Mouse (Mus musculus): ENCODE results near the gene Ppm1k. TPM values are rescaled to one million over a fixed set of nuclear protein-coding genes. Genes with fewer than 3 reads are reported as not detected.

Gene Ppm1k
- total and polyA plus RNA-seq, 2 experiments from 2014 or later: 7.0 to 17.9 TPM

- 12% methylated on average over 6 of the region's 6 CpGs for WGBS
- TF ChIP-seq CTCF (IDR thresholded peaks at IDR 0.05): peak; percentile 78
- no peaks in the 10 kb centered on the region for H3K36me3 ChIP-seq (ENCODE audit: insufficient read depth, low read length)
- ATAC-seq (ENCODE audit: low FRiP score) (0 out of 2 replicates have a peak, but pooled peaks have one; percentile 38), DNase-seq (ENCODE audit: low spot score) (peak; percentile 82)
- H3K4me2 ChIP-seq (ENCODE audit: low read depth, low read length, poor library complexity, severe bottlenecking): no peak overlapping the region
- no peaks in the 10 kb centered on the region for H3K4me1 ChIP-seq (ENCODE audit: insufficient read depth, low read length)
- no peak overlapping the region for H3K27ac ChIP-seq (ENCODE audit: low read depth, low read length)
- H3K9me3 ChIP-seq (ENCODE audit: low read length): no peaks in the 10 kb centered on the region
- no peak overlapping the region for H3K4me3 ChIP-seq (ENCODE audit: low read depth, low read length)
- H3K9ac ChIP-seq (replicated peaks; ENCODE audit: low read length, poor library complexity, severe bottlenecking): no peak overlapping the region
- H3K27me3 ChIP-seq (ENCODE audit: insufficient read depth, low read length): no peaks in the 10 kb centered on the region
These were observed 35.1 kb upstream of the Ppm1k start for GRCm38 (mm10) chr6:57570170-57570974.

DNA sequence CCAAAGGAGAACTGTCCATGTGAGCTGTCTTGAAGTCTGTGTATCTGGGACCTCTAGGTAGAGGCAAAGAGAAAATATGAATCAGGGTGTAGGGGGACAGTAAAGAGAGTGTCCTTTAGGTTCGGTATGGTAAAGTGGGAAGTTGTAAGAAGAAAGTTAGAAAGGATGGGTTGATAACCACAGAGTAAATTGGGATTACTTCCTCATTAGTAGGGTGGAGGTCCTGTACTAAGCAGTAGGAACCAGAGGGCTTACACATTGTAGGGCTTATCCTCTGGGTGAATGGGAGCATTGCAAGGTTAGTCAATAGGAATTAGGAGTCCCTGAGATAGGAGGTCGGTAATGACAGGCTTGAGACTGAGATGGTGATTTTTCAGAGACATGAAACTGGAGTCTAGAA lies 32.4 kb upstream of the Ppm1k start:
- no peak overlapping the region for H3K27ac ChIP-seq (ENCODE audit: low read depth, low read length)
- H3K27me3 ChIP-seq (ENCODE audit: insufficient read depth, low read length): no peaks in the 10 kb centered on the region
- DNase-seq (ENCODE audit: low spot score) (no peak), ATAC-seq (ENCODE audit: low FRiP score) (no peak)
- H3K4me1 ChIP-seq (ENCODE audit: insufficient read depth, low read length): no peaks in the 10 kb centered on the region
- no peaks in the 10 kb centered on the region for H3K36me3 ChIP-seq (ENCODE audit: insufficient read depth, low read length)
- WGBS: 87% methylated on average over 2 of the region's 2 CpGs
- H3K9me3 ChIP-seq (ENCODE audit: low read length): no peaks in the 10 kb centered on the region
- TF ChIP-seq CTCF (IDR thresholded peaks at IDR 0.05): no peak
- no peak overlapping the region for H3K9ac ChIP-seq (replicated peaks; ENCODE audit: low read length, poor library complexity, severe bottlenecking)
- H3K4me3 ChIP-seq (ENCODE audit: low read depth, low read length): no peak overlapping the region
- H3K4me2 ChIP-seq (ENCODE audit: low read depth, low read length, poor library complexity, severe bottlenecking): no peak overlapping the region

GRCm38 (mm10) chr6:57565452-57565851 lies 30.2 kb upstream of the Ppm1k start:
- Histone ChIP-seq H3K4me2 (ENCODE audit: low read depth, low read length, poor library complexity, severe bottlenecking) (no peak overlapping the region), H3K9ac (replicated peaks; ENCODE audit: low read length, poor library complexity, severe bottlenecking) (no peak overlapping the region), H3K4me1 (ENCODE audit: insufficient read depth, low read length) (no peaks in the 10 kb centered on the region), H3K4me3 (ENCODE audit: low read depth, low read length) (no peak overlapping the region), H3K27me3 (ENCODE audit: insufficient read depth, low read length) (no peaks in the 10 kb centered on the region), H3K9me3 (ENCODE audit: low read length) (no peaks in the 10 kb centered on the region), H3K27ac (ENCODE audit: low read depth, low read length) (no peak overlapping the region), H3K36me3 (ENCODE audit: insufficient read depth, low read length) (no peaks in the 10 kb centered on the region)
- no peak for ATAC-seq (ENCODE audit: low FRiP score)
- TF ChIP-seq CTCF (IDR thresholded peaks at IDR 0.05): no peak
- 91% methylated on average over 7 of the region's 7 CpGs for WGBS
- DNase-seq (ENCODE audit: low spot score): no peak

DNA sequence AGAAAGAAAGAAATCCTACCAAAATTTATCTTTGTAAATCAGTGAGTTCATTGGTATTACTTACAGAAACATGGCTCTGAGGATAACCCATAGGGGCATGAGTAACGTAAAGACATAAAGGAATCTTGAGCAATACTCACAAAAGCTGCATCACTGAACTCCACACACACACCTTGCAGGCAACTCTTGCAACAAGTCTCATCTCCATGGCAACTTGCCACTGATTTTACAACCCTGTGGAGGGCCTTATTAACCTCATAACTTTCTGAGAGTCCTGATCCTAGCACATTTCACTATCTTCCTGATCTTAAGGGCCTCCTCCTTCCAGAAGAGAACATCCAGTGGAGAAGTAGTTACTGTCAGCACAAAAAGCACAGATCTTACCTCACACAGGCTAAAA lies 28.2 kb upstream of the Ppm1k start:
- Histone ChIP-seq H3K4me1 (ENCODE audit: insufficient read depth, low read length) (no peaks in the 10 kb centered on the region), H3K9me3 (ENCODE audit: low read length) (no peaks in the 10 kb centered on the region), H3K36me3 (ENCODE audit: insufficient read depth, low read length) (no peaks in the 10 kb centered on the region), H3K4me2 (ENCODE audit: low read depth, low read length, poor library complexity, severe bottlenecking) (no peak overlapping the region), H3K27ac (ENCODE audit: low read depth, low read length) (no peak overlapping the region), H3K9ac (replicated peaks; ENCODE audit: low read length, poor library complexity, severe bottlenecking) (no peak overlapping the region), H3K27me3 (ENCODE audit: insufficient read depth, low read length) (no peaks in the 10 kb centered on the region), H3K4me3 (ENCODE audit: low read depth, low read length) (no peak overlapping the region)
- no peak for TF ChIP-seq CTCF (IDR thresholded peaks at IDR 0.05)
- ATAC-seq (ENCODE audit: low FRiP score) (no peak), DNase-seq (ENCODE audit: low spot score) (no peak)
- WGBS: 81% methylated on average over 1 of the region's 1 CpGs

- TF ChIP-seq CTCF (IDR thresholded peaks at IDR 0.05): no peak
- ATAC-seq (ENCODE audit: low FRiP score) (no peak), DNase-seq (ENCODE audit: low spot score) (no peak)
- no peaks in the 10 kb centered on the region for H3K4me1 ChIP-seq (ENCODE audit: insufficient read depth, low read length)
- H3K36me3 ChIP-seq (ENCODE audit: insufficient read depth, low read length): no peaks in the 10 kb centered on the region
- no peak overlapping the region for H3K4me2 ChIP-seq (ENCODE audit: low read depth, low read length, poor library complexity, severe bottlenecking)
- no peak overlapping the region for H3K4me3 ChIP-seq (ENCODE audit: low read depth, low read length)
- no peak overlapping the region for H3K27ac ChIP-seq (ENCODE audit: low read depth, low read length)
- H3K9ac ChIP-seq (replicated peaks; ENCODE audit: low read length, poor library complexity, severe bottlenecking): no peak overlapping the region
- no peaks in the 10 kb centered on the region for H3K27me3 ChIP-seq (ENCODE audit: insufficient read depth, low read length)
- H3K9me3 ChIP-seq (ENCODE audit: low read length): no peaks in the 10 kb centered on the region
- 57% methylated on average over 4 of the region's 4 CpGs for WGBS
These were observed 22.6 kb upstream of the Ppm1k start for GRCm38 (mm10) chr6:57557796-57558317.

DNA sequence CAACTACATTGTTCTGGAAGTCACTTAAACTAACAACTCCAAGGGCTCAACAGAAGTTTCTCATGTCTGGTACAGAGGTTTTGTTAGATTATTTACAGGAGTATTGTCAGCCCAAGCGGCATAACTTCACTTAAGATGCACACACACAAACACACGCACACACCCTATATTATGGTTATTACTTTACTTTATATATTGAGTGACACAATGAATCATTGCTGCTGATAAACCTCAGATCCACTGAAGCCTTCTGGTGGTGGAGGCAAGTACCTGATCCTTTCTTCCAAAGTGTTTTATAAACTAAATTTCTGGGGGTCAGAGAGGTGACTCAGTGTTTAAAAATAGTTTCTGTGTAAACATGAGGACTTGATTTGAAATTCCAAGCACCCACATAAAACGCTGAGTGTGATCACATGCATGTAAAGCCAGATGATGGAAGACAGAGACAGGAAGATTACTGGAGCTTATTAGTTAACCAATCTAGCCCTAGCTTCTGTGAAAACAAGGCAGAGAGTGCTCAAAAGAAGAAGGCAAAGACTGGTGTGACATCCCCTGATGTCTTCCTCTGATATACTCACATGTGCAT lies 16.0 kb upstream of the Ppm1k start:
- Histone ChIP-seq H3K4me3 (ENCODE audit: low read depth, low read length) (no peak overlapping the region), H3K36me3 (ENCODE audit: insufficient read depth, low read length) (no peaks in the 10 kb centered on the region), H3K4me2 (ENCODE audit: low read depth, low read length, poor library complexity, severe bottlenecking) (no peak overlapping the region), H3K9me3 (ENCODE audit: low read length) (no peaks in the 10 kb centered on the region), H3K9ac (replicated peaks; ENCODE audit: low read length, poor library complexity, severe bottlenecking) (no peak overlapping the region), H3K4me1 (ENCODE audit: insufficient read depth, low read length) (no peaks in the 10 kb centered on the region), H3K27me3 (ENCODE audit: insufficient read depth, low read length) (no peaks in the 10 kb centered on the region), H3K27ac (ENCODE audit: low read depth, low read length) (no peak overlapping the region)
- whole genome bisulfite sequencing: 82% methylated on average over 3 of the region's 3 CpGs
- DNase-seq (ENCODE audit: low spot score): no peak
- no peak for TF ChIP-seq CTCF (IDR thresholded peaks at IDR 0.05)
- no peak for ATAC-seq (ENCODE audit: low FRiP score)
